Mouse (Mus musculus) lung, embryonic 14.5 days (tissue): ENCODE data around the gene Camk2d. TPM values are rescaled to one million over a fixed set of nuclear protein-coding genes. Genes with fewer than 3 reads are reported as not detected.
A peak's percentile ranks its signal among the peaks of the same experiment; 100 is the strongest.

ENCODE experiments used
- ATAC-seq: fragments of 200-750 bp; cut with Nextera tagmentation; 2 replicates; pipeline ENCODE4 v1.8.0; 2017; ENCODE audit warnings: mild to moderate bottlenecking, moderate TSS enrichment, moderate library complexity; ENCODE audit not compliant: insufficient read depth
- DNase-seq: peaks from one replicate; pipeline ENCODE4 v3.0.0-alpha.2; 2015
- H3K27ac ChIP-seq: fragments of 300-500 bp; sonication (generic); 2 replicates; pipeline ENCODE4 v1.5.1; 2014; ENCODE audit warnings: low read depth, mild to moderate bottlenecking, moderate library complexity
- H3K27me3 ChIP-seq: fragments of 300-500 bp; sonication (generic); 2 replicates; pipeline ENCODE4 v1.6.1; 2014; ENCODE audit warnings: low read length, control low read depth; ENCODE audit not compliant: insufficient read depth
- H3K36me3 ChIP-seq: fragments of 300-500 bp; sonication (generic); 2 replicates; pipeline ENCODE4 v1.6.1; 2014; ENCODE audit warnings: control low read depth; ENCODE audit not compliant: insufficient read depth
- H3K4me1 ChIP-seq: fragments of 300-500 bp; sonication (generic); 2 replicates; pipeline ENCODE4 v1.6.1; 2014; ENCODE audit warnings: antibody characterized with exemption, control low read depth; ENCODE audit not compliant: insufficient read depth
- H3K4me2 ChIP-seq: fragments of 300-500 bp; sonication (generic); 2 replicates; pipeline ENCODE4 v1.6.1; 2014; ENCODE audit warnings: mild to moderate bottlenecking
- H3K4me3 ChIP-seq: fragments of 300-500 bp; sonication (generic); 2 replicates; pipeline ENCODE4 v1.5.1; 2014; ENCODE audit warnings: low read depth, low read length
- H3K9ac ChIP-seq: fragments of 300-500 bp; sonication (generic); 2 replicates; pipeline ENCODE4 v1.6.1; 2014
- H3K9me3 ChIP-seq: fragments of 300-500 bp; sonication (generic); 2 replicates; pipeline ENCODE4 v1.6.1; 2016; ENCODE audit warnings: low read depth, low read length, control low read depth
- CTCF ChIP-seq: IDR thresholded peaks from 2 replicates; pipeline ENCODE4 v1.5.1; 2016; ENCODE audit warnings: antibody characterized with exemption, low read depth
- WGBS: fragments of 180-500 bp; shearing (Covaris S2); extraction: QIAGEN DNeasy Blood & Tissue Kit; methylation state at CpG from one replicate; pipeline ENCODE4 v1.1.7; 2014; 5-methylcytosine and 5-hydroxymethylcytosine counted together
- polyA plus RNA-seq: library from polyadenylated mRNA; unstranded; fragments of >200 nt; fragmentation: Nextera tagmentation; extraction: Ambion mirVana; gene quantifications from 2 replicates; pipeline ENCODE4 v1.2.1, GENCODE M21; 2014

Gene Camk2d
- polyA plus RNA-seq, 1 experiment from 2014 or later = 43.2 TPM

GRCm38 (mm10) chr3:126668123-126668522 is 72.0 kb downstream of the Camk2d start:
- DNase-seq (peak; percentile 84), ATAC-seq (peak; percentile 68)
- H3K9me3 ChIP-seq = no peaks in the 10 kb centered on the region
- no peak overlapping the region for H3K4me3 ChIP-seq
- H3K36me3 ChIP-seq = no peaks in the 10 kb centered on the region
- H3K27me3 ChIP-seq = no peaks in the 10 kb centered on the region
- TF ChIP-seq CTCF = no peak
- WGBS = 13% methylated on average over 3 of the region's 3 CpGs
- H3K4me1 ChIP-seq = peaks cover 28% of the 10 kb centered on the region
- H3K9ac ChIP-seq = no peak overlapping the region
- H3K27ac ChIP-seq = peak overlapping the region; percentile 80
- 0 out of 2 replicates have a peak overlapping the region, but pooled peaks have one; percentile 32 for H3K4me2 ChIP-seq

- Histone ChIP-seq H3K9me3 (no peaks in the 10 kb centered on the region), H3K9ac (no peak overlapping the region), H3K27ac (peak overlapping the region; percentile 80; the same call in 1 of the 2 replicates), H3K4me2 (no peak overlapping the region), H3K4me3 (no peak overlapping the region), H3K36me3 (no peaks in the 10 kb centered on the region), H3K4me1 (peaks cover 28% of the 10 kb centered on the region), H3K27me3 (no peaks in the 10 kb centered on the region)
- 34% methylated on average over 10 of the region's 10 CpGs for WGBS
- TF ChIP-seq CTCF = no peak
- peak; percentile 32; the same call in 1 of the 2 replicates for ATAC-seq
- no peak for DNase-seq
Measured at GRCm38 (mm10) chr3:126668692-126669091, 72.6 kb downstream of the Camk2d start.

GRCm38 (mm10) chr3:126670413-126670812 is 74.3 kb downstream of the Camk2d start:
- no peak for TF ChIP-seq CTCF
- 60% methylated on average over 3 of the region's 3 CpGs for whole genome bisulfite sequencing
- H3K4me3 ChIP-seq = no peak overlapping the region
- no peaks in the 10 kb centered on the region for H3K9me3 ChIP-seq
- H3K4me1 ChIP-seq = peaks cover 28% of the 10 kb centered on the region
- ATAC-seq = no peak
- no peaks in the 10 kb centered on the region for H3K27me3 ChIP-seq
- no peak overlapping the region for H3K27ac ChIP-seq
- H3K4me2 ChIP-seq = no peak overlapping the region
- H3K36me3 ChIP-seq = no peaks in the 10 kb centered on the region
- H3K9ac ChIP-seq = no peak overlapping the region
- DNase-seq = no peak

- 40% methylated on average over 6 of the region's 6 CpGs for WGBS
- Histone ChIP-seq H3K9me3 (no peaks in the 10 kb centered on the region), H3K27ac (peak overlapping the region; percentile 9; the same call in 1 of the 2 replicates), H3K36me3 (no peaks in the 10 kb centered on the region), H3K27me3 (no peaks in the 10 kb centered on the region), H3K4me1 (peaks cover 28% of the 10 kb centered on the region), H3K4me2 (no peak overlapping the region), H3K9ac (no peak overlapping the region), H3K4me3 (no peak overlapping the region)
- no peak for DNase-seq
- ATAC-seq = no peak
- no peak for TF ChIP-seq CTCF
Measured at GRCm38 (mm10) chr3:126671292-126671691, 75.2 kb downstream of the Camk2d start.

- H3K4me3 ChIP-seq = no peak overlapping the region
- ATAC-seq = no peak
- H3K9me3 ChIP-seq = no peaks in the 10 kb centered on the region
- H3K36me3 ChIP-seq = no peaks in the 10 kb centered on the region
- TF ChIP-seq CTCF = no peak
- DNase-seq = no peak
- WGBS = 66% methylated on average over 5 of the region's 5 CpGs
- H3K27ac ChIP-seq = no peak overlapping the region
- no peak overlapping the region for H3K4me2 ChIP-seq
- no peaks in the 10 kb centered on the region for H3K27me3 ChIP-seq
- no peaks in the 10 kb centered on the region for H3K4me1 ChIP-seq
- H3K9ac ChIP-seq = no peak overlapping the region
Measured at GRCm38 (mm10) chr3:126681051-126681450, 84.9 kb downstream of the Camk2d start.

- TF ChIP-seq CTCF = no peak
- Histone ChIP-seq H3K27ac (no peak overlapping the region), H3K4me2 (no peak overlapping the region), H3K36me3 (no peaks in the 10 kb centered on the region), H3K4me1 (no peaks in the 10 kb centered on the region), H3K9ac (no peak overlapping the region), H3K27me3 (no peaks in the 10 kb centered on the region), H3K4me3 (no peak overlapping the region), H3K9me3 (no peaks in the 10 kb centered on the region)
- DNase-seq = no peak
- WGBS = 69% methylated on average over 4 of the region's 4 CpGs
- no peak for ATAC-seq
Measured at GRCm38 (mm10) chr3:126681996-126682395, 85.9 kb downstream of the Camk2d start.

GRCm38 (mm10) chr3:126685363-126685762 is 89.3 kb downstream of the Camk2d start:
- Histone ChIP-seq H3K9ac (no peak overlapping the region), H3K36me3 (no peaks in the 10 kb centered on the region), H3K27me3 (no peaks in the 10 kb centered on the region), H3K27ac (no peak overlapping the region), H3K4me3 (no peak overlapping the region), H3K4me2 (no peak overlapping the region), H3K9me3 (no peaks in the 10 kb centered on the region), H3K4me1 (no peaks in the 10 kb centered on the region)
- ATAC-seq (peak; percentile 49; the same call in 1 of the 2 replicates), DNase-seq (no peak)
- 54% methylated on average over 6 of the region's 6 CpGs for WGBS
- TF ChIP-seq CTCF = no peak

- H3K27ac ChIP-seq = no peak overlapping the region
- H3K9ac ChIP-seq = no peak overlapping the region
- TF ChIP-seq CTCF = no peak
- no peaks in the 10 kb centered on the region for H3K4me1 ChIP-seq
- H3K9me3 ChIP-seq = no peaks in the 10 kb centered on the region
- H3K4me3 ChIP-seq = no peak overlapping the region
- WGBS = 60% methylated on average over 4 of the region's 4 CpGs
- DNase-seq (no peak), ATAC-seq (no peak)
- no peak overlapping the region for H3K4me2 ChIP-seq
- H3K27me3 ChIP-seq = no peaks in the 10 kb centered on the region
- no peaks in the 10 kb centered on the region for H3K36me3 ChIP-seq
Measured at GRCm38 (mm10) chr3:126687150-126687549, 91.0 kb downstream of the Camk2d start.
